Mouse (Mus musculus): ENCODE measurements around the gene C1qtnf1. TPM values are rescaled to one million over a fixed set of nuclear protein-coding genes. Genes with fewer than 3 reads are reported as not detected.

The C1qtnf1 gene
- polyA plus RNA-seq, 1 experiment = not detected

DNA sequence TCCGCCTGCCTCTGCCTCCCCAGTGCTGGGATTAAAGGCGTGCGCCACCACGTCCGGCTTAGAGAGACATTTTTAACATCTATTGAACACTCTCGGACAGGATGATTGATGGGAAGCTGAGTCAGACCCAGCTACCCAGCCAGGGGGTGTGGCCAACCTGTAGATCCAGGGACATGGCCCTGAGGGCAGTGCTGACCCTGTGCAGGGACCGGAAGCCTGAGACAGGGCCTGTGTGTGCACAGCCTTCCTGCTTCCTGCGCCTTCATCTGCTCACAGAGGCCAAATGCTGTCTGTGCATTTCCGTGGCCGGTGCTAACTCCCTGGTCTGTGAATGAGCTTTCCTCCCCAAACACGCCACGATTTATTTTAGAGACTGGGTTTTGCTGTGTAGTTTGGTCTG lies 51.8 kb downstream of the C1qtnf1 start:
- Histone ChIP-seq H3K36me3 (replicated peaks; ENCODE audit: low read length) (peaks cover 60% of the 10 kb centered on the region), H3K4me1 (peaks cover 97% of the 10 kb centered on the region), H3K4me3 (replicated peaks) (peak overlapping the region; percentile 78), H3K9me3 (no peaks in the 10 kb centered on the region), H3K27me3 (replicated peaks) (no peaks in the 10 kb centered on the region)
- no peak for TF ChIP-seq FLI1 (IDR thresholded peaks at IDR 0.05; ENCODE audit: low read length)
- TF ChIP-seq GATA1 (IDR thresholded peaks at IDR 0.05; ENCODE audit: borderline replicate concordance, low read length) = no peak

- Histone ChIP-seq H3K27me3 (replicated peaks) (no peaks in the 10 kb centered on the region), H3K9me3 (no peaks in the 10 kb centered on the region), H3K4me1 (peaks cover 97% of the 10 kb centered on the region), H3K36me3 (replicated peaks; ENCODE audit: low read length) (peaks cover 74% of the 10 kb centered on the region), H3K4me3 (replicated peaks) (peak overlapping the region; percentile 72)
- no peak for TF ChIP-seq FLI1 (IDR thresholded peaks at IDR 0.05; ENCODE audit: low read length)
- no peak for TF ChIP-seq GATA1 (IDR thresholded peaks at IDR 0.05; ENCODE audit: borderline replicate concordance, low read length)
Measured at GRCm38 (mm10) chr11:118481231-118481630, 53.2 kb downstream of the C1qtnf1 start.

DNA sequence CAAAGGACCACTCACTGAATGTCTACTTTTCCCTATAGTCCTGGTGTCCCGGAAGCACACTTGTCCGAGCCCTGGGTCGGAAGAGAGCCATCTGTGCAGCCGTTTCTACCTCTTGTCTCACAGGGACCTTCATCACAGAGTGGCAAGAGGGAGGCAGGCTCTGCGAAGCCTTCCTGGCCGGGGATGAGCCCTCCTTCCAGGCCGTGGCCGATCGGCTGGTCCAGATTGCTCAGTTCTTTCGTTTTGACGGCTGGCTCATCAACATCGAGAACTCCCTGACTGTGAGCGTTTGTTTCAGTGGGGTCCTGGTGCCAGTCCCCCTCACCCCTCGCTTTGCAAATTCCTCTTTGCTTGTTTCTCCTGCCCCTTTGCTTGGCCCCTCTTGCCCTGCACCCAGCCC lies 53.7 kb downstream of the C1qtnf1 start:
- peaks cover 97% of the 10 kb centered on the region for H3K4me1 ChIP-seq
- H3K9me3 ChIP-seq = no peaks in the 10 kb centered on the region
- TF ChIP-seq GATA1 (IDR thresholded peaks at IDR 0.05; ENCODE audit: borderline replicate concordance, low read length) (no peak), FLI1 (IDR thresholded peaks at IDR 0.05; ENCODE audit: low read length) (no peak)
- peaks cover 79% of the 10 kb centered on the region for H3K36me3 ChIP-seq (replicated peaks; ENCODE audit: low read length)
- H3K27me3 ChIP-seq (replicated peaks) = no peaks in the 10 kb centered on the region
- peak overlapping the region; percentile 72 for H3K4me3 ChIP-seq (replicated peaks)

DNA sequence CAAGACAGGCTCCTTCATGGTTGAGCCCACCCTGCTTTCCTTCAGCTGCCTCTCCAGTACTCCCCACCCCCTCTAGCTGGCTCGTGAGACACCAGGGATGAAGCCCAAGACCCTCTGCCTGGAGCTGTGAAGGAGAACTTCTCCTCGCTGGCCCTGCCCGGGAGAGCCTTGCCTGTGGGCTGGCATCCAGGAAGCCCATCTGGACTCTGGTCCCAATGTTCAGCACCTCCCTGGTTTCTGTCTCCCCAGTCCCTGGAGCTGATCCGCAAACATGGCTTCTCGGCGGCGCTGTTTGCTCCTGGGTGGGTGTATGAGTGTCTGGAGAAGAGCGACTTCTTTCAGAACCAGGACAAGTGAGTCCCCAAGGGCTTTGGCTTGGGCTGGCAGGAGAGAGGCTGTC lies 56.2 kb downstream of the C1qtnf1 start:
- H3K27me3 ChIP-seq (replicated peaks) = no peaks in the 10 kb centered on the region
- H3K4me3 ChIP-seq (replicated peaks) = no peak overlapping the region
- TF ChIP-seq GATA1 (IDR thresholded peaks at IDR 0.05; ENCODE audit: borderline replicate concordance, low read length) (no peak), FLI1 (IDR thresholded peaks at IDR 0.05; ENCODE audit: low read length) (no peak)
- H3K9me3 ChIP-seq = no peaks in the 10 kb centered on the region
- peaks cover 94% of the 10 kb centered on the region for H3K4me1 ChIP-seq
- H3K36me3 ChIP-seq (replicated peaks; ENCODE audit: low read length) = peaks cover 94% of the 10 kb centered on the region

- H3K27me3 ChIP-seq (replicated peaks) = peaks cover 3% of the 10 kb centered on the region
- peaks cover 88% of the 10 kb centered on the region for H3K36me3 ChIP-seq (replicated peaks; ENCODE audit: low read length)
- TF ChIP-seq GATA1 (IDR thresholded peaks at IDR 0.05; ENCODE audit: borderline replicate concordance, low read length) (no peak), FLI1 (IDR thresholded peaks at IDR 0.05; ENCODE audit: low read length) (no peak)
- peaks cover 90% of the 10 kb centered on the region for H3K4me1 ChIP-seq
- H3K4me3 ChIP-seq (replicated peaks) = no peak overlapping the region
- H3K9me3 ChIP-seq = no peaks in the 10 kb centered on the region
Measured at GRCm38 (mm10) chr11:118485338-118485737, 57.3 kb downstream of the C1qtnf1 start.

DNA sequence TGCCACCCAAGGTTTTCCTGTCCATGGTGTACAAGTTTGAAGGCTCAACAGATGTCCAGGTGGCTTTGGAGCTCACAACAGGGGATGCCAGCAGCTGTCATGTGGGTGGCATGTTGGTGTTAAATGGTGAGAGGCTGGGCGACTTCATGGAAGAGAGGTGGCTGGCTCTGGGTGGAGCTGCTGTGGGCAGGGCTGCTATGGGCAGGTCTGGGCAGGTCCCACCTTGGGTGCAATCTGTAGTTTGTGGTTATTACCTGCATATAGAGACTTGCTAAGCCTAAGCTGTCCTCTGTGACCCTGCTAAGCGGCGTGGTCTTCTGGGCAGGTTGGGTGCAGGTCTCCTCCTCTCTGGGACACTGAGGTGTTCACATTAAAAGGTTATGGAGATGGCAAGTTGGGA lies 57.8 kb downstream of the C1qtnf1 start:
- Histone ChIP-seq H3K27me3 (replicated peaks) (peaks cover 4% of the 10 kb centered on the region), H3K4me3 (replicated peaks) (no peak overlapping the region), H3K9me3 (no peaks in the 10 kb centered on the region), H3K4me1 (peaks cover 90% of the 10 kb centered on the region), H3K36me3 (replicated peaks; ENCODE audit: low read length) (peaks cover 88% of the 10 kb centered on the region)
- no peak for TF ChIP-seq FLI1 (IDR thresholded peaks at IDR 0.05; ENCODE audit: low read length)

GRCm38 (mm10) chr11:118486281-118486680 lies 58.3 kb downstream of the C1qtnf1 start:
- TF ChIP-seq FLI1 (IDR thresholded peaks at IDR 0.05; ENCODE audit: low read length) = no peak
- no peak for TF ChIP-seq GATA1 (IDR thresholded peaks at IDR 0.05; ENCODE audit: borderline replicate concordance, low read length)
- peaks cover 6% of the 10 kb centered on the region for H3K27me3 ChIP-seq (replicated peaks)
- H3K4me1 ChIP-seq = peaks cover 90% of the 10 kb centered on the region
- peaks cover 83% of the 10 kb centered on the region for H3K36me3 ChIP-seq (replicated peaks; ENCODE audit: low read length)
- no peak overlapping the region for H3K4me3 ChIP-seq (replicated peaks)
- H3K9me3 ChIP-seq = no peaks in the 10 kb centered on the region

DNA sequence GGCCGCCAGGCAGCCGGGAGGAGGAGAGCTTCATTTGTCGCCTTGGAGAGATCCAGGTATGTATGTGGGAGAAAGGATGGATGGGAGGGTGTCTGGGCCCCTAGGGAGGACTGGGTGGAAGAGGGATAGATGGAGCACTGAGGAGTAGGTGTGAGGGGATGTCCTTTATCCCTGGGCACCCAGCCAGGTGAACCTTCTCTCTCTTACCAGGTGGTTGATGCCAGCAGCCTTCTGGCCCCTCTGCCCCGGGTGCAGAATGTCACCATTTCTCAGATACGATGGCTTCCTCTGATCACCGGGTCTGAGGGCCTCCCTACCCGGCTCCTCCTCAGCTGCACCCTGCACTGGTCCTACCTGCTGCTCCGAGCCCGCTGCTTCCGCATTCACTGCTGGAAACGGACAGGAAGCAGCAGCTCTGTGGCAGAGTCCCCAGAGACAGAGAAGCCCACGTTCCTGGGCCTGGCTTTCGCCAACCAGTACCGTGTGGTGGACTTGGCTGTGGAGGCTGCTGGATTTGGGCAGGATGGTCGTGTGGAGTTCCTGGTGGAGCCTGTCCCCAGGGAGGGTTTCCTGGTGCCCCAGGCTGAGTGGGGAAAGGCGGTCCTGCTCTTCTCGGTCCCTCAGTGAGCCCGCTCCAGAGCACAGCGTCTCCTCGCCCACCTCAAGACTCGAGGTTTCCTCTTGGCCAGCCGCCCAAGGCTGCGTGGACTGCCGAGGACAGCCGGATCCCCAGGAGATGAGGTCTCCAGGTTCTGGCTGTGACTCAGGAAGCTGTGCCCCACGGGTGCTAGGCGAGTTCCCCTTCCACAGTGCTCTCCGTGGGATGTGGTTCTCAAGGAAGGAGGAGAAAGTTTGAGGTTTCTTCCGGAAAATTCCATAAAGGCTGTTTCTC lies 59.1 kb downstream of the C1qtnf1 start:
- Histone ChIP-seq H3K27me3 (replicated peaks) (peaks cover 13% of the 10 kb centered on the region), H3K4me1 (peaks cover 90% of the 10 kb centered on the region), H3K36me3 (replicated peaks; ENCODE audit: low read length) (peaks cover 74% of the 10 kb centered on the region)

DNA sequence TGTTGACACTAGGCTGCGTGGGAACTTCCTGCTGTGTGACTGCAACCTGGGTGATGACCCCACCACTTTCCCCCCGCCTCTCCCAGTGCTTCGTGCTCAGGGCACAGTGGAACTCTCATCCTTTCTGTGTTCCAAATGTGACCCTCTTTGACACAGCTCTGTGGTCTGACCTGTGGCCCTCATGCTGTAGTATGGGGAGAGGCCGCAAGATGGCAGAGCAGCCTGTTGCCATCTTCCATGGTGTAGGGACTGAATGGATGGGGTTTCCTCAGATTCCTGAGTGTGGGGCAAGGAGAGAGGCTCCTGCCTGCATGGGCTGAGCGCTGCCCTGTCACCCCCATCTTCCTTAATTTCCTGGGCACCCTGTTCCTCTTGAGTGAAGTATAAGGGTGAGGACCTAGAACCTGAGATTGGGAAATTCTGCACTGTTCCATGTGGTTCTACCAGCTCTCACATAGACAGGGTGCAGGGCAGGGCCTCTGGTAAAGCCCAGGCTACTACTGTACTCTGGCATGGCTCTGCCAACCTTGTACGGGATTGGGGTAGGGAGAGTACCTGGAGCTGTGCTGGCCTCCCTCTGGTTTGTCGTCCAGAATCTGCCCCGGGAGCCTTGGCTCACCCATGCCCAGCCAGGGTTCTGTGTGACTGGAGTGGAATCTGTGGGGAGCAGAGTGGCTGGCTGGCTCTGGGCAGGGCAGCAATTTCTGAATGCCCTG lies 60.3 kb downstream of the C1qtnf1 start:
- H3K4me1 ChIP-seq = peaks cover 85% of the 10 kb centered on the region
- no peaks in the 10 kb centered on the region for H3K9me3 ChIP-seq
- H3K27me3 ChIP-seq (replicated peaks) = peaks cover 16% of the 10 kb centered on the region
- TF ChIP-seq FLI1 (IDR thresholded peaks at IDR 0.05; ENCODE audit: low read length) (no peak), GATA1 (IDR thresholded peaks at IDR 0.05; ENCODE audit: borderline replicate concordance, low read length) (no peak)
- peaks cover 62% of the 10 kb centered on the region for H3K36me3 ChIP-seq (replicated peaks; ENCODE audit: low read length)
- no peak overlapping the region for H3K4me3 ChIP-seq (replicated peaks)

More for the DNA sequence above, 59.1 kb downstream of the C1qtnf1 start:
- TF ChIP-seq FLI1 (IDR thresholded peaks at IDR 0.05; ENCODE audit: low read length) (no peak), GATA1 (IDR thresholded peaks at IDR 0.05; ENCODE audit: borderline replicate concordance, low read length) (no peak)
- no peak overlapping the region for H3K4me3 ChIP-seq (replicated peaks)
- H3K9me3 ChIP-seq = no peaks in the 10 kb centered on the region

DNA sequence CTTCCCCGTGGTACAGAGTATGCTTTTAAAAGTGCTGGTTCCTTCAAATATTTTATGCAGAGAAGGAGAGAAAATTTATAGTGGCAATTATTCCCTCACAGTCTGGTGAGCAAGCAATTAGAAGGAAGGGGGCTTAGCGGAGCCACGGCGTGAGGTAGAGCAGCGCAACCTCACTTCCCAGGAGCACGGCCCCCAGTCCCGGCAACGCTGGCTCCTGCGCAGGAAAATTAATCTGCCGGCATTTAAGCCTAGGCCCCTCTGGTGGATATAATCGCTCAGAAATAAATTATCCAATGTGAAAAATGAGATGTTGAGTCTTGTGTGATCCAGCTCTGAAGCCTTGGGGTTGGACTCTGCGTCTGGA lies 60.9 kb downstream of the C1qtnf1 start:
- H3K4me3 ChIP-seq (replicated peaks) = no peak overlapping the region
- TF ChIP-seq FLI1 (IDR thresholded peaks at IDR 0.05; ENCODE audit: low read length) = no peak
- no peak for TF ChIP-seq GATA1 (IDR thresholded peaks at IDR 0.05; ENCODE audit: borderline replicate concordance, low read length)
- H3K9me3 ChIP-seq = no peaks in the 10 kb centered on the region
- peaks cover 57% of the 10 kb centered on the region for H3K36me3 ChIP-seq (replicated peaks; ENCODE audit: low read length)
- H3K4me1 ChIP-seq = peaks cover 85% of the 10 kb centered on the region
- peaks cover 21% of the 10 kb centered on the region for H3K27me3 ChIP-seq (replicated peaks)
